18 mouse cellular contexts compared by ENCODE assay signal in the genomic region with DNA sequence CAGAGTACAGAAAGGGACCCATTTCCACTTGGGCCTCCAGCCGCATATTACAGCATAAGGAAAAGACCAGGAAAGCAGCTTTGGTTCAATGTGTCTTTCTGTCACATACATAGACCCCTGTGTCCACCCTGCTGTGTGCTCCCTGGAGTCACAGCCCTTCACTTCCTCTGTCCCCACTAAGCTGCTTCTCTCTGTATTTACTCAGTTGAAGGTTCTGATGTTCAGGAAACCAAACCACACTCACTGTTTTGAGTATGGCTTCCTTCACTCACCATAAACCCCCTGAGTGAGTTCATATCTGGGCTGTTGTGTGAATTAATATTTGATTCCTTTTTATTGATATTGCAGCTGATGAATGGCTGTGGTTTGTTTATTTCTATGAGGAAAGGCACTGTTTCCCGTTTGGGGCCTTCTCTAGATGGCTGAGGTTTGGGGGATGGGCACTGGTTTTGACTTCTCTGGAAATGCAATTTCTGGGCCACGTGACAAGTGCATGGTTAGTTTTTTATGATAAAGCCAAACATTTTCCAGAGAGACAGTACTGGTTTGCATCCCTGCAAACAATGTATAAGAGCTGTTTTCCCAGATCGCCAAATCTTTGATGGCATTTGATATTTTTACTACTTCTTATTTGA.
A peak's percentile ranks its signal among the peaks of the same experiment; 100 is the strongest.
DNase-seq lines count a peak whose midpoint lies in the region; ATAC-seq and TF ChIP-seq lines count a peak whose summit lies in the region.
"Had no signal": no experiment of that assay in that cellular context is flagged by ENCODE, and none has a peak within 500 bp of the region (broad histone marks: within the 10 kb centered on the region; RNA-seq: fewer than 3 reads in every experiment).

No protein-coding gene starts in this region.

- H3K4me2 ChIP-seq in lung, postnatal 0 days (replicated peaks; ENCODE audit: low read depth, low read length), result no peak overlapping the region
- no peak overlapping the region for H3K4me2 ChIP-seq in embryonic facial prominence, embryonic 15.5 days (replicated peaks)
- H3K4me2 ChIP-seq in stomach, embryonic 15.5 days, result no peak overlapping the region
- no peak overlapping the region for H3K4me2 ChIP-seq in hindbrain, embryonic 16.5 days (ENCODE audit: low read length)
- H3K4me2 ChIP-seq: hindbrain, embryonic 15.5 days had no signal

- no peaks in the 10 kb centered on the region for H3K36me3 ChIP-seq in lung, postnatal 0 days (ENCODE audit: insufficient read depth, low read length)
- no peaks in the 10 kb centered on the region for H3K36me3 ChIP-seq in embryonic facial prominence, embryonic 15.5 days
- H3K36me3 ChIP-seq in stomach, embryonic 15.5 days, result no peaks in the 10 kb centered on the region
- H3K36me3 ChIP-seq in hindbrain, embryonic 16.5 days (ENCODE audit: control insufficient read depth, insufficient read depth, low read length), result no peaks in the 10 kb centered on the region
- H3K36me3 ChIP-seq: hindbrain, embryonic 15.5 days had no signal

- WGBS in lung, postnatal 0 days, result 52% methylated on average over 4 of the region's 4 CpGs
- WGBS in lung, adult 2 months, result 46% methylated on average over 4 of the region's 4 CpGs
- WGBS in embryonic facial prominence, embryonic 15.5 days, result 51% methylated on average over 4 of the region's 4 CpGs
- WGBS in stomach, embryonic 15.5 days, result 36% methylated on average over 4 of the region's 4 CpGs
- 53% methylated on average over 4 of the region's 4 CpGs for WGBS in hindbrain, embryonic 16.5 days

- no peak for TF ChIP-seq POLR2A in lung, adult 2 months (IDR thresholded peaks at IDR 0.05; ENCODE audit: borderline replicate concordance, extremely low read depth, low read depth, low read length)

- no peak for DNase-seq in gastrocnemius, adult 2 months
- DNase-seq in gastrocnemius, adult 18-20 months (ENCODE audit: low spot score), result no peak
- no peak for DNase-seq in lung, postnatal 0 days (ENCODE audit: low spot score)
- no peak for DNase-seq in lung, adult 2 months
- DNase-seq in cerebellum, postnatal 14 days, result no peak
- DNase-seq: adrenal gland, adult 8-10 months; B cell, adult 2 months; cerebellum, adult 9-11 months; embryo, embryonic 11 days; gastrocnemius, postnatal 36 days; kidney, adult 9 months; right cerebral cortex, adult 18-20 months had no signal

- H3K9ac ChIP-seq in lung, postnatal 0 days (replicated peaks; ENCODE audit: low read depth), result no peak overlapping the region
- H3K9ac ChIP-seq in embryonic facial prominence, embryonic 15.5 days, result no peak overlapping the region
- H3K9ac ChIP-seq in stomach, embryonic 15.5 days, result no peak overlapping the region
- H3K9ac ChIP-seq in hindbrain, embryonic 16.5 days (ENCODE audit: low read depth, low read length), result no peak overlapping the region
- H3K9ac ChIP-seq: hindbrain, embryonic 15.5 days had no signal

- ATAC-seq in lung, postnatal 0 days, result no peak
- no peak for ATAC-seq in embryonic facial prominence, embryonic 15.5 days (ENCODE audit: insufficient number of reproducible peaks, low FRiP score, low TSS enrichment, low read depth)
- no peak for ATAC-seq in stomach, embryonic 15.5 days (ENCODE audit: insufficient read depth, low FRiP score, low read depth)
- no peak for ATAC-seq in hindbrain, embryonic 16.5 days

- no peak overlapping the region for H3K4me3 ChIP-seq in gastrocnemius, adult 2 months
- H3K4me3 ChIP-seq in lung, postnatal 0 days (ENCODE audit: low read depth, low read length), result no peak overlapping the region
- no peak overlapping the region for H3K4me3 ChIP-seq in lung, adult 2 months (replicated peaks; ENCODE audit: extremely low read depth, low read depth, low read length)
- H3K4me3 ChIP-seq in embryonic facial prominence, embryonic 15.5 days (replicated peaks), result no peak overlapping the region
- no peak overlapping the region for H3K4me3 ChIP-seq in stomach, embryonic 15.5 days (replicated peaks)
- H3K4me3 ChIP-seq in hindbrain, embryonic 16.5 days (ENCODE audit: low read length), result no peak overlapping the region
- H3K4me3 ChIP-seq: hindbrain, embryonic 15.5 days; layer of hippocampus, adult 2 months; left cerebral cortex, adult 2 months had no signal

- TF ChIP-seq CTCF in gastrocnemius, adult 2 months (IDR thresholded peaks at IDR 0.05), result no peak
- no peak for TF ChIP-seq CTCF in lung, postnatal 0 days (IDR thresholded peaks at IDR 0.05)
- TF ChIP-seq CTCF in lung, adult 2 months (IDR thresholded peaks at IDR 0.05; ENCODE audit: insufficient read depth, low read length), result no peak

- intact Hi-C loops in gastrocnemius, adult 2 months (cut with DNase I), result no loop called here

- TF ChIP-seq EP300 in lung, postnatal 0 days (IDR thresholded peaks at IDR 0.05), result peak; percentile 51; the same call in 1 of the 2 replicates

- H3K27ac ChIP-seq in gastrocnemius, adult 2 months, result peak overlapping the region; percentile 40
- H3K27ac ChIP-seq in lung, postnatal 0 days (ENCODE audit: low read length), result peak overlapping the region; percentile 8; the same call in 1 of the 2 replicates
- 0 out of 2 replicates have a peak overlapping the region, but pooled peaks have one; percentile 17 for H3K27ac ChIP-seq in embryonic facial prominence, embryonic 15.5 days (replicated peaks)
- H3K27ac ChIP-seq in stomach, embryonic 15.5 days, result peak overlapping the region; percentile 83
- H3K27ac ChIP-seq in hindbrain, embryonic 16.5 days (ENCODE audit: low read depth, low read length), result no peak overlapping the region
- H3K27ac ChIP-seq: hindbrain, embryonic 15.5 days; layer of hippocampus, adult 2 months; left cerebral cortex, adult 2 months had no signal

- H3K9me3 ChIP-seq in lung, postnatal 0 days (ENCODE audit: low read length), result no peaks in the 10 kb centered on the region
- no peaks in the 10 kb centered on the region for H3K9me3 ChIP-seq in embryonic facial prominence, embryonic 15.5 days (replicated peaks)
- H3K9me3 ChIP-seq in stomach, embryonic 15.5 days, result no peaks in the 10 kb centered on the region
- no peaks in the 10 kb centered on the region for H3K9me3 ChIP-seq in hindbrain, embryonic 16.5 days (ENCODE audit: control insufficient read depth, low read length)
- H3K9me3 ChIP-seq: hindbrain, embryonic 15.5 days had no signal

- no peaks in the 10 kb centered on the region for H3K27me3 ChIP-seq in lung, postnatal 0 days (replicated peaks; ENCODE audit: insufficient read depth, low read length)
- no peaks in the 10 kb centered on the region for H3K27me3 ChIP-seq in embryonic facial prominence, embryonic 15.5 days
- no peaks in the 10 kb centered on the region for H3K27me3 ChIP-seq in stomach, embryonic 15.5 days (replicated peaks)
- H3K27me3 ChIP-seq in hindbrain, embryonic 16.5 days (replicated peaks; ENCODE audit: control insufficient read depth, insufficient read depth, low read length), result no peaks in the 10 kb centered on the region
- H3K27me3 ChIP-seq: hindbrain, embryonic 15.5 days had no signal

- peaks cover 20% of the 10 kb centered on the region; the same call in 1 of the 2 replicates for H3K4me1 ChIP-seq in lung, postnatal 0 days (ENCODE audit: insufficient read depth, low read depth, low read length)
- peaks cover 14% of the 10 kb centered on the region for H3K4me1 ChIP-seq in lung, adult 2 months (ENCODE audit: control insufficient read depth, insufficient read depth, low read length)
- H3K4me1 ChIP-seq in embryonic facial prominence, embryonic 15.5 days, result peaks cover 18% of the 10 kb centered on the region
- peaks cover 29% of the 10 kb centered on the region for H3K4me1 ChIP-seq in stomach, embryonic 15.5 days
- H3K4me1 ChIP-seq in hindbrain, embryonic 16.5 days (ENCODE audit: control insufficient read depth, insufficient read depth, low read depth, low read length), result no peaks in the 10 kb centered on the region
- H3K4me1 ChIP-seq: hindbrain, embryonic 15.5 days had no signal
